Mouse (Mus musculus) 416B (cell line): ENCODE measurements around the gene Cbfb.
"Not testable (repeated sequence)": the region's sequence is repeated elsewhere in the genome, so short reads cannot be mapped to it uniquely, and the experiment has no call there.

Experiments used
- DNase-seq: peaks from one replicate; pipeline ENCODE4 v3.0.0; 2011; ENCODE audit warnings: low read depth

Cbfb gene

DNA sequence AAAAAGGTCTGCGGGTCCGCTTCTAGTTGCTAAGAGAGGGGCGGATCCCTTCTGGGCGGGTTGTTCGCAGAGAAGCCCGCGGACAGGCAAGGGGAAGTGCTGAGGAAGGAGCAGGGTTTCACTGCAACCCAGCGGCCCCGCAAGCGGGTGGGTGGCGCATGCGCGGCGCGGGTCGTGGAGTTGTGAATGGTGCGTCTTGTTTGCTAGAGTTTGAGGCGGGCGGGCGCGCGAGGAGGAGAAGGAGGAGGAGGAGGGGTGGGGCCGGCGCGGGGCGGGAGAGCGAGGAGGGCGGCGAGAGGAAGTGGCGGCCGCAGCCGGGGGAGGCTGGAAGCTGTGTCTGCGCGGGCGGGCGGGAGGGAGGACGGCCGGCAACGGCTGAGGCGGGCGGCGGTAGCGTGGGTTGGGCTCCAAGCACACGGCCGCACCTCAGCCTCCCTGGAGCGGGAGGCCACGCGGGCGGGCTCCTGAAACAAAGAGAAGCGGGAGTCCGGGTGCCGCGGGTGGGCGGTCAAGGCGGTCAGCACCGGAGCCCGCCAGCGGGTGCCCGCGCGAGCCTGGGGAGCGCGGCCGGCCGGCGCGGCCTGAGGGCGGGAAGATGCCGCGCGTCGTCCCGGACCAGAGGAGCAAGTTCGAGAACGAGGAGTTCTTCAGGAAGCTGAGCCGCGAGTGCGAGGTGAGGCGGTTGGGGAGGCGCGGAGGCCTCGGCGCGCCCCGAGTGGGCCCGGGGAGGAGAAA lies at the start of gene Cbfb:
Gene Cbfb, plus strand, starts transcription at position 294 of the 735 bp plus-strand sequence.
- peak; percentile 99 for DNase-seq

DNA sequence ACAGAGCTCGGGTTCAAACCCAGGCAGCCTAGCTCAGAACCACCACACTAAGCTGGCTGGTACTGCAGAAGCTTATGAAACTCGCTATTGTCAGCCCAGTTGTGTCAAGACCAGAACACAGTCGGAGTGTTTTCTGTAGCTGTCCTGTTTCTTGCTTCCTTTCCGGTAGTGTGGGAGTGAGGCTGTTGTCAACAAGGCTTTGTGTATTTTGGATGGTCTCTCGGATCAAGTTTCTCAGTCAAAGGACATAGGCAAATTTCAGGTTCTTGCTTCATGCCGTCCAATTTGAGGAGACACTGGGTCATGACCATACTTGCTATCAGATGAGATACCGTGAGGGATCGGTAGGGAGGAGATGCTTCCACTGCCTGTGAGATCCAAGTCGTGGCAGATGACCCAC lies 40.6 kb upstream of the Cbfb start:
- DNase-seq, result no peak

DNA sequence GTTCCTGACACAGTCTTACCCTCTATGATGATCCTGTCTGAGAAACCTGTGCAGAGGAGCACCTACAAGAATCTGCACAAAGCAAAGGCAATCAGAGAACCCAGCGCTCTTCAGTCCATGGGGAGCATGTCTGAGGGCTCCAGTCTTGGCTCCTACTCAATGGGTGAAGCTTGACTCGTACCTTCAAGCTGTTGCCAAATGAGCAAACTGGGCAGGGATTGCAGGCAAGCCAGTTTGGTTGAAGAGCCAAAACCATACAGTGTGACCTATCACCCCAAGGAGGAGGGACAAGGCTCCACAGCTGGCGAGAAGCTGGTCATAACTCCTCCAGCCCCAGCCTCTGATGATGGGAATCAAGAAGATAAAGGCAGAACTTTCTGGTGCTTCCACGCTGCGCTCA lies 39.0 kb upstream of the Cbfb start, which contains the start of gene Ces4a:
Gene Ces4a, plus strand, starts transcription at position 292 of the 400 bp plus-strand sequence.
- DNase-seq, result no peak

DNA sequence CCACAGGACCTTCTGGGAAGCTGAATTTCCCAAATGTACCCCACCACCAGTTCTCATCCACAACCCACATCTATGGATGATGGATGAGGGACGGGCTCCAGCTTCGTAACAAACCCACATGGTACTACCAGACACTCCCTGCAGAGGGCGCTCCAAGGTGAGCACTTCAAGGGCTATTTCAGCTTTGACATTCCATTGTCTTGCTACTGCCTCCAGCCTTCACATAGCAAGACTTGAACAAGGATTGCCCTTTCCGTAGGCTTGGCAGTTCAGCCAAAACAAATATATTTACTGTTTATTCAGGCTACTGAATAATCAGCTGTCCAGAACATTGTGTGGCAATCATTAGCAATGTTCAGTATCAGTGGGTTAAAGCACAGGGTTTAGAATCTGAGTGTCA lies 32.1 kb upstream of the Cbfb start:
- DNase-seq, result peak; percentile 65

DNA sequence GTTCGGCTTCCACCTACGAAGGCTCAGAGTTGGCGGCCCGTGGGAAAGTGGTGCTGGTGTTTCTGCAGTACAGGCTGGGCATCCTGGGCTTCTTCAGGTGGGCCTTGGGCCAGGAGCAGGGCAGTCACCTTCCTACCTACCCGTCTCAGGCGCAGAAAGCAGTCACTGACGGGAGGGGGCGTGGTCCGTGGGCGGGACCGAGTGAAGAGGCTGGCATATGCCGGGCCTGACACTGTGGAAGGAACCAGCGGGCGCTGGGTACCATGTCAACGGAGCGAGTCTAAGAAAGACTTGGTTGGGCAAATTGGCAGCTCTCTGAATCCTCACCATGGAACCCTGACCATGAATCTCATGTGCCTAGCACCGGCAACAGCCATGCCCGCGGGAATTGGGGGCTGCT lies 28.1 kb upstream of the Cbfb start:
- DNase-seq, result no peak

DNA sequence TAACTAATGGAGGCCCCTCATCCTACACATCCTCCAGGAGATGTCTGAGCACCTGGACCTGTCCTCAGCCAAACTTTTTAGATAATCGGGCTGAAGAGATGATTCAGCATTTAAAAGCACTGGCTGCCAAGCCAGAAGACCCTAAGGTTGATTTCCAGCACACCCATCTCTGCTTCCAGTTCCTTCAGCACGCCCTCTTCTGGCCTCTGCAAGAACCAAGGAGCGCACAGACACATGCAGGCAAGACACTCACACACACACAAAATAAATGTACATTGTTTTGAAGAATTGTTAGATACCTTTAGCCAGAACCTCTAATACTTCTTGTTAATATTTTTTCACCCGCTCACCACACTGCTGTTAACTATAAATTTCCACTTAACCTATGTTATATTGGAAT lies 18.8 kb upstream of the Cbfb start:
- DNase-seq, result no peak

DNA sequence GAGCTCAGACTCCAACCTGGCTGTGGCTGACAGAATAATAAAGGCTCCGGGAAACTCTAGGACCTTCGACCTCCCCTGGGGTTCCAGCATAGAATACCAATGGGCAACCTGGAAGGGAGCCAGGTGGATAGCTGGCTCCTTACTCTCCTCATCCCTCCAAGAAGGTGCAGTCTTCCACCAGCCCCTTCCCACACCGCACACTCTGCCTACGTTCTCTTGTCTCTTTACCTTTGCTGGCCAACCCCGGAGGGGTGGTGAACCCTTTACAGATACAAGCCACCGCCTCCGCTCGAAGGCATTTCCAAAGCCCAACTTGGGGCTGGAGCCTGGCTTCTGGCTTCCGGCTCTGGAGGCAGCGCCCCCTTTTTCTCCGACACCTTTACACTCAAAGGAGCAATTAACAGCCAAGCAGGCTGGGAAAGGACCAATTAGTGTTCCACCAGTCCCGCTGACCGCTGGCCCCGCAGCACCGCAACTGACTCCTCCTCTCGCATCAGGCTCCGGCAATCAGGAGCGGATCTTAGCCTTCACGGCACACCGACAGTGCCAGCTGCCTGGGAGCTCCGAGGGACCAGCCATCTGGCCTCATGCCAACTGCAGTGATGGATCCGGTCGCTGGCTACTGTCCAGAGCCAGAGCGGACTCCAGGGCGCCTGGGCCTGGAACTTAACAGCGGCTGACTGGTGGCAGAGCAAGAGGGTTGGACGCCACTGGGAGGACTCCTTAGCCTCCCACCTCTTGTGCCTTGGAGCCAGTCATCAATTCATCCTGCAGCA lies 17.7 kb upstream of the Cbfb start:
- DNase-seq, result no peak

DNA sequence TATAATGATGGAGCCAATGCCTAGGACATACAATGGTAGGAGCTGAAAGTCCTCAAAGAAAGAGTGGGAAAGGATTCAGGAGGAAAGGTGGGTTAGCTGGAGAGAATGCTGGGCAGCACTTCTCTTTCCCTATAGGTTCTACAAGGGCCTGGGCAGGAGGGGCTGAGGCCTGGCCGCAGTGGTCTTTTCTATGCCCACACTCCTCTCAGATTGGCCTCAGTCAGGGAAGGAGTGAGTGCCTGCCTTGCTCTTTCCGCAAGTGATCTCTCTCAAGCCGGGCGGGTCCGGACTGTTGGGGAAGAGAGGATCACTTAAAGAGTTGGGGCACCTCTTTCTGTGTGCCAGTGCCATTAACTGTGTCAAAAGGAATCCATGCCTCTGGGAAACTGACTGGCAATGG lies 16.2 kb upstream of the Cbfb start:
- no peak for DNase-seq

DNA sequence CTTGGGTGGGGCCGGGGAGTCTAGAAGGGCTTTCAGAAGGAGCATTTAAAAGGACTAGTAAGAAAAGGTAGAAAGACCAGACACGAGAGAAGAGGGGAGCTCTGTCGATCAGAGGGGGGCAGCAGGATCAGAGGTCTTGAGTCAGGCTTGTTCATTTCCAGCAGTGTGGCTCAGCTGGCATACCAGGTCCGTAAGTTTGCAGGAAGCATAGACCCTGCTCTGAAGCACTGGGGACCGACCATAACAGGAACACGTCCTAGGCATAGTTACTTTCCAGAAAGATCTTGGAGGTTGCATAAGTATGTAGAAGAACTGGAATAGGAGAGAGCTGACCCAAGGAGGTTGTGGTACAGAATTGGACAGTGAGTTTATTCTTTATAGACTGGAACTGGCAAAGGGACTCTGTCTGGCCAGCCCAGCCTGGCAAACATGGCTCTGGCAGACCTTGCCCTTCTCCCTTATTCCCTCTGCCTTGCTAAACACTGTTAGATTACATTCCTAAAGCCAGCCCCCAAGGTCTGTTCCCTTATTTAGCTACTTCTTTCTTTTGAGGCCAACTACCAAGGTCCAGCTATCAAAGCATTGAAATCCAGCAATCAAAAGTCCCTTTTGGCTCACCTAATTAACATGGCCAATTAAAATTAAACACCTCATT lies 15.3 kb upstream of the Cbfb start:
- no peak for DNase-seq

DNA sequence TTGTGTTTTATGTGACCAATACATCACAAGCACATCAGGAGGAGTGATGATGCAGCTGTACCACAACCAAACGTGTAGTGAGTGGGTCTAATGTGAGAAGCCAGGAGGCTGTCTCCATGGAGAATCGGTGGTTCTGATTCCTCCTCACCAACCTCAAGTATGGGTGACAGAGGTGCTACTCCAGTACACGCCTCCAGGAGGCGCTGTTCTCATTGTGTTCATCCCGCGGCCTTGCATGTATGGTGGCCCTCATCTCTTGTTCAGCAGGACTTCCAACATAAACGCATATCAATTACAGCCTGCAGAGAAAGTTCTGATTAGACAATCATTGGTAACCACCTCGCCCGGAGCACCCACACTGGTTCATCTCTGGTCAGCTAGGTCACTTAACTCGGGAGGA lies 12.9 kb upstream of the Cbfb start:
- DNase-seq, result peak; percentile 72

DNA sequence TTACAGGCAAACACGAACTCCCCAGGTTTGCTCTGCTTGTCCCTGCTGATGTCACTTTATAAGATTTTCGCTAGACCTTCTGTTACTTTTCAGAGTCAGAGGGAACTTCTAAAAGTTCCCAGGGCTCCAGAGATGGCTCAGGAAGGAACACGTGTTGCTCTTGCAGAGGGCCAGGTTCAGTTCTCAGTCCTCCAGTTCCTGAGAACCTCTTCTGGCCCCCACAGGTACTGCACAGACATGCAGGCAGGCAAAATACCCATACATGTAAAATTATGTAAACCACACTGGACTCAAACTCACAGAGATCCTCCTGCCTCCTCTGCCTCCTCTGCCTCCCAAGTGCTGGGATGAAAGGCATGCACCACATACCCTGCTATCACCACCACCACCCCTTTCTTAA lies 12.4 kb upstream of the Cbfb start:
- peak; percentile 36 for DNase-seq

DNA sequence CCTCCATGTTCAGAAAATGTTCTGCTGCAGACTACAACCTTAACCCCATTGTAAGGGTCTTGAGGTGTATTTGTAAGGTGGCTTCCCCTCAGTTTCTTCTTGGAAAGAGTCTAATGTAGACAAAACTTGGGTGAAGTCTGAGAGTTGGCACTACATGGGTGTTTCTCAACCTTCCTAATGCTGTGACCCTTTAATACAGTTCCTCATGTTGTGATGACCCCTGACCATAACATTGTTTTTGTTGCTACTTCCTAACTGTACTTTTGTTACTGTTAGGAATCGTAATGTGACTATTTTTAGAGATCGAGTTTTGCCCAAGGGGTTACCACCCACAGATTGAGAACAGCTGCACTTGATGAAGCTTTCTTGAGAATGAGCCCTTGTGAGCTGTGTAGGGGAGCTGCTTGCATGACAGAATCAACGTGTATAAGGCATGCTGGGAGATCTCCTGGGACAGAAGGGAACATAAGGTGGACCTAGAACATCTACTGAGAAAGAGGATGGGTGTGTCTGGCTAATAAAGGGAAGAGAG lies 9.3 kb upstream of the Cbfb start:
- no peak for DNase-seq

DNA sequence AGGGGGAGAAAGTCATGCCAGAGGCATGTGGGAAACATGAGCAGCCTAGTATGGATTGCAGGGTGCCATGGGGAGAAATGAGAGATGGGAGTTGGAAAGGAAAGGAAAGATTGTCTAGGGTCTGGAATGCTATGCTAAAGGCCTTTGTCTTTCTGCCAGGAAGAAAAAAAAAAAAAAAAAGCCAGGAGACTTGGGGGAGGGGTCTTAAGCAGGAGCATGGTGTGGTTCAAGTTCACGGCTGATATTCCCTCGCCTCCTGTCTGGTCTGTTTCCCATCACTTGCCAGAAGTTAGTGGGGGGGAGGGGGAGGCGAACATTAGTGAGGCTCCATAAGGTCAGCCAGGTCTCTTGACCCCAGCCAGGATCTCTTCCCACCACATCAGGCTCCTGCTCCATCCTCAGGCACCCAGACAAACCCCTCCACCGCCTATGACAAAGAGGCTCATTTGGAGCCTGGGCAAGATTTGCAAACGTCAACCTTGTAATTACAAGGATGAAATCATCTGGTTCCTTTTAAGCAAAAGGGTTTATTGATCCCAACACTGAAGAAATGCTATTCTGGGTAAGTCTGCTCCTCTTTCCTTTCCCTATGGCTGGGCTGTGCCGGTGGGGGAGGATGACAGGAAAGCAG lies 6.1 kb upstream of the Cbfb start:
- DNase-seq, result no peak

DNA sequence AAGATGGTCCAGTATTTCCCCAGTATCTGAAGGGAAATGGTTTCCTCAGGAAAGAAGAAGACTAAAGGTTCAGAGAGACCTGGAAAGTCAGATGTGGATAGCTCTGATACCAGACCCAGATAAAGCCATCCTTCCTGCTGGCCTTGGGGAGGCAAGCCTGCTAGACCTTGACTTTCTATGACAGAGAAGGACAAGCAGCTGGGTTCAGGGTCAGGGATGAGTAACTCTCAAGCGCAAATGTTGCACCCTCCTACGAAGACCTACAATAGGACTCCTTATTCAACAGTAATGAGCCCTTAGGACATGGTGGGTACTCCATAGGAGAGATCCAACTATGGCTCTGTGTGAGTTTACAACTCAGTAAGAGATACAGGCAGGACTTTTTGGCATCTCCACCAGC lies 5.3 kb upstream of the Cbfb start:
- no peak for DNase-seq

DNA sequence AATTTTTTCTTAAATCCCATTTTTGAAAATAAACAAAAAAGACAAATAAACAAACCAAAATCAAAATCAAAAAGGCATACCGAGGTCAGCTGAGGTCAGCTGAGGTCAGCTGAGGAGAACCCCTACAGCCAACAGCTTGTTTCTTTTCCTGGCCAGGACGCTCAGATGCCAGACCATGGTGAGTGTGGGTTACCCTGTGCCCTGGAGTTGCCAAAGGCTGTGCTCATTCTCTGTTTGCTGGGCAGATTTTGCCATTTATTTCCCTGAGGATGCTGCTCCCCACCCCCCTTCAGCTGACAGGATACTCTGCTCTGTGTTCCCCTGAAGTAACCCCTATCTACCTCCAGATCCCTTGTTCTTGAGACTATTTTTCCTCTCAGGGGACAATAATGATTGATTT lies 3.4 kb upstream of the Cbfb start:
- no peak for DNase-seq

DNA sequence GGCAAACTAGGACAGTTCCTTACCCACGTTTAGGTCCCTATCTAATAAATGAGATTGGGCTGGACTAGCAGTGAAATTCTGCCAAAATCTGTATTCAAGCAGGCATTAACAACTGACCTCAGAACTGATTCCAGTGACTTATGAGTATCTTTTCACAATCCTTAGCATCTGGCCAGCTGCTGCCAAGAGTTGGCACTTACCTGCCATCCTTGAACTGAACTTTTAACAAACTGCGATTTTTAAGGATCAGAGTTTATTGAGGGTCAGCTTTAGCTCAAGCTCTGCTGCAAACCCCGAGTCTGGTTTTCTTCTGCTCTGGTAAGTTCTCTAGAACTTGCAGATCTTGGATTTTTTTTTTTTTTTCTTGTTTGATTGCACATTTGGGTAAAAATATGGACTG lies 892 bp upstream of the Cbfb start:
- no peak for DNase-seq

DNA sequence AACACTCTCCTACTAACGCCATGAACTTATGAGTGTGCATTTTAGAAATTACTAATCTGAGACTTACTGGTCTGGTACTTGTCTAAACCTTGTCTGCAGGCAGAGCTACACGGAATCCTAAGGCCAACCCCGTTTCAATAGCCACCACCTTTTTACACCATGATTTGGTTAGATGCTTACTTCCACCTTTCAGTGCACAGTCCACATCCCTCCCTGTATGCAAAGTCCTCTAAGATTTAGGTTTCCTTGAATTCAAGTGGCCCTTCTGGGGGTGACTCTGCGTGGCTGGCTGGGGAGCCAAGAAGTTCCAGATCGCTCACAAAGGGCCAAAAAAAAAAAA lies 463 bp upstream of the Cbfb start:
- DNase-seq, result no peak

DNA sequence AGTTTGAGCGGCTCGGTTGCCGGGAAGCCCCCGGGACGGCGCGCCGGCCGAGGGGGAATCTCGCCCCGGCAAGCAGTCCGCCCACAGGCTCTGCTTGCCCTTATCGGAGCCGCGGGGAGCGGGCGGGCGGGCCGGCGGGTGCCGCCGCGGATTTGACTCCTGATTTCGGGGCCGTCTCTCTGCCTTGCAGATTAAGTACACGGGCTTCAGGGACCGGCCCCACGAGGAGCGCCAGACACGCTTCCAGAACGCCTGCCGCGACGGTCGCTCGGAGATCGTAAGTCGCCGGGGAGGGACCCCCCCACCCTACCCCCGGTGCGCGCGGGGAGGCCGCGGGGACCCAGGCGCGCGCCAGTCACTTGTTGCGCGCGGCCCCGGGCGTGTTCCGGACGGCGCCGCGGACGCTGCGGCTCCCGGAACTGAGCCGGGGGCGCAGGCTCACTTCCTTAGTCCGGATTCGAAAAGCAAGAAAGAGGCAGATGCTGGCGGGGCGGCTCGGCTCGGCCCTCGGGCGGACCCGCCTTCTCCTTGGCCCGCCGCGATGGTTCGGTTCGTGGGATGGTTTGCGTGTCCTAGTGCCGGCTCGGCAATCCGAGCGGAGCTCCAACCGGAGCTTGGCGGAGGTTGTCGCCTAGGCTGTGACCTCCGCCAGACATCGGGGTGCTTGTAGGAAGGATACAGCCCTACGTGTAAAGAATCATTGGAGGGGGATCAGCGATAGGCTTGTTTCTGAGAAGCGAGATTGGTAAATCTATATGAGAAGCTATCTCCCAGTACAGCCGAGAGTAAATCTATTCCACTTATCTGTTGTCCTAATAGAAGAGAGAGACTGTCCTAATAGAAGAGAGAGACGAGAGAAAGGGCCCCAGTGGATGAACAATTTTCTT lies 885 bp downstream of the Cbfb start:
- peak; percentile 67 for DNase-seq

DNA sequence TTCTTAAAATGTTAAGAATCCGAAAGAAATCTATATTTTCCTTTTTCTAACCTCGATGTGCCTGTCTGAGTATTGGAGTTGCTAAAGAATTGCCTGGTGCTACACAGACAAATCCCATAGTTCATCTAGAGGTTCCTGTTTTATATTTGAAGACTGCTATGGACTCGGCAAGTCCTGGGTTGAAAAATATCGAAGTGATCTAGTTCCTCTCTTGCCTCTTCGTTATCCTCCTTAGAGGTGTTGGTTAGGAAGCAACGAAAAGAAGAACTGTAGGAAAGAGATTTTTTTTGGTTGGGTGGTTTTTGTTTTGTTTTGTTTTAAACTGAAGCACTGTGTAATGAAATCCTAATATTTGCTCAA lies 1.5 kb downstream of the Cbfb start:
- peak; percentile 40 for DNase-seq

DNA sequence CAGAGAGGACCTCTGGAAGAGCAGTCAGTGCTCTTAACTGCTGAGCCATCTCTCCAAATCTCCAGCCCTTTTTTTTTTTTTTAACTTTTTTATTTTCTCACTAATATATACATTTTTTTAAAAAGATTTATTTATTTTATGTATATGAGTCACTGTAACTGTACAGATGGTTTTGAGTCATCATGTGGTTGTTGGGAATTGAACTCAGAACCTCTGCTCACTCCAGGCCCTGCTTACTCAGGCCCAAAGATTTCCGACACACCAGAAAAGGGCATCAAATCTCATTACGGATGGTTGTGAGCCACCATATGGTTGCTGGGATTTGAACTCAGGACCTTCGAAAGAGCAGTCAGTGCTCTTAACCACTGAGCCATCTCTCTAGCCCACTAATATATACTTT lies 4.8 kb downstream of the Cbfb start:
- not testable (repeated sequence) for DNase-seq

DNA sequence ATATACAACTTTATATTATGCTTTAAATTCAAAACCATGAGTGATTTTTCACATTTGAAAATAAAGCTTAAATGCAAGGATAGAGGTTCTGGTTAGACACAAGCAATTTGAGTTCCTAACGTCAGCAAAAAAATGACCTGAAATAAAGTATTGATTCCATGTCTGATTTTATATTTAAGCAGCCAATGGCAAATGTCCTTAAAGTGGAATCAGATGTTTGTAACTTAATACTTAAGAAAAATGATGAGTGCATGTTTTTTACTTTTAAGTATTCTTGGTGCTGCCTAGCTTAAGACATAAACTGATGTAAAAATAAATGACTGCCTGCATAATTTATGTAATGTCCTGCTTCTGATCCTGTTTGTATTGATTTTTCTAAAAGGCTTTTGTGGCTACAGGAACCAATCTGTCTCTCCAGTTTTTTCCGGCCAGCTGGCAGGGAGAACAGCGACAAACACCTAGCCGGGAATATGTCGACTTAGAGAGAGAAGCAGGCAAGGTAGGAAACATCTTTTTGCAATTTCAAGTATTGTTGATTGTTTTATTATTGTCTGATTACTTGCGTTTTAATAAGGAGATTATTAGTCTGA lies 7.8 kb downstream of the Cbfb start:
- DNase-seq, result no peak
